In genomic region chr11:7158196-7158595, GRCm38 (mm10) we compare ENCODE assay signal across 19 mouse cellular contexts. TPM values are rescaled to one million over a fixed set of nuclear protein-coding genes. Genes with fewer than 3 reads are reported as not detected.
"Had no signal": no experiment of that assay in that cellular context is flagged by ENCODE, and none has a peak within 500 bp of the region (broad histone marks: within the 10 kb centered on the region; RNA-seq: fewer than 3 reads in every experiment).

No protein-coding gene starts in this region.

- H3K27me3 ChIP-seq: lung, embryonic 15.5 days; megakaryocyte, embryonic 14.5 days; midbrain, embryonic 13.5 days; midbrain, embryonic 15.5 days; neural tube, embryonic 12.5 days had no signal

- ATAC-seq: lung, postnatal 0 days; midbrain, embryonic 13.5 days; midbrain, embryonic 15.5 days had no signal

- H3K9ac ChIP-seq: lung, embryonic 15.5 days; midbrain, embryonic 13.5 days; midbrain, embryonic 15.5 days; neural tube, embryonic 12.5 days had no signal

- H3K4me3 ChIP-seq: lung, embryonic 15.5 days; megakaryocyte, embryonic 14.5 days; midbrain, embryonic 13.5 days; midbrain, embryonic 15.5 days; neural tube, embryonic 12.5 days had no signal

- H3K4me1 ChIP-seq: neural tube, embryonic 12.5 days had no signal

- H3K27ac ChIP-seq: lung, embryonic 15.5 days; macrophage; midbrain, embryonic 13.5 days; midbrain, embryonic 15.5 days; neural tube, embryonic 12.5 days had no signal

- H3K36me3 ChIP-seq: lung, embryonic 15.5 days; midbrain, embryonic 13.5 days; midbrain, embryonic 15.5 days; neural tube, embryonic 12.5 days had no signal

- H3K4me2 ChIP-seq: lung, embryonic 15.5 days; midbrain, embryonic 11.5 days; midbrain, embryonic 13.5 days; midbrain, embryonic 15.5 days; neural tube, embryonic 12.5 days had no signal

- DNase-seq: lung, adult 2 months; lung, postnatal 14 days; lung, postnatal 36 days; right cerebral cortex, postnatal 14 days; thymus, adult 18-20 months; thymus, postnatal 14 days; thymus, postnatal 36 days had no signal

- H3K9me3 ChIP-seq: lung, embryonic 15.5 days; megakaryocyte, embryonic 14.5 days; midbrain, embryonic 13.5 days; midbrain, embryonic 15.5 days; neural tube, embryonic 12.5 days had no signal

RNA-seq across cellular contexts. Expression of gene Gm11985, which starts 30.2 kb away (rescaled TPM):
- polyA plus RNA-seq: lung, adult 2 months; lung, embryonic 15.5 days; lung, postnatal 0 days; macrophage; midbrain, embryonic 11.5 days; midbrain, embryonic 13.5 days; midbrain, embryonic 15.5 days; midbrain, postnatal 0 days; neural tube, embryonic 12.5 days; stomach, embryonic 16.5 days; thymus, postnatal 0 days had no signal

RNA-seq across cellular contexts. Expression of gene Igfbp1, which starts 39.4 kb away (rescaled TPM):
- polyA plus RNA-seq: macrophage; midbrain, embryonic 15.5 days; midbrain, postnatal 0 days; neural tube, embryonic 14.5 days had no signal

RNA-seq across cellular contexts. Expression of gene Igfbp3, which starts 55.5 kb away (rescaled TPM):
- polyA plus RNA-seq: macrophage had no signal
